Mouse (Mus musculus): ENCODE results near the gene Sytl3.

The Sytl3 gene

GRCm38 (mm10) chr17:6771661-6772489 lies 113.0 kb downstream of the Sytl3 start:
- in situ Hi-C loops (cut with MboI; ENCODE audit: unreplicated experiment in 2 of 2): loop anchor here in 1 of 2 experiments (5.0 kb wide), 1 partner anchor 120 kb away; no protein-coding TSS in a partner anchor

- in situ Hi-C loops (cut with MboI; ENCODE audit: unreplicated experiment in 2 of 2): loop anchor here in 1 of 2 experiments (5.0 kb wide), 1 partner anchor 120 kb away; no protein-coding TSS in a partner anchor
Observed at GRCm38 (mm10) chr17:6772490-6772773, 113.5 kb downstream of the Sytl3 start.

GRCm38 (mm10) chr17:6773249-6773966 lies 114.5 kb downstream of the Sytl3 start:
- in situ Hi-C loops (cut with MboI; ENCODE audit: unreplicated experiment in 2 of 2): loop anchor here in 1 of 2 experiments (5.0 kb wide), 1 partner anchor 119 kb away; no protein-coding TSS in a partner anchor

- in situ Hi-C loops (cut with MboI; ENCODE audit: unreplicated experiment in 2 of 2): loop anchor here in 1 of 2 experiments (5.0 kb wide), 1 partner anchor 117 kb away; no protein-coding TSS in a partner anchor
Observed at GRCm38 (mm10) chr17:6775221-6775620, 116.3 kb downstream of the Sytl3 start.

- in situ Hi-C loops (cut with MboI; ENCODE audit: unreplicated experiment in 2 of 2): loop anchor here in 1 of 2 experiments (5.0 kb wide), 1 partner anchor 117 kb away; no protein-coding TSS in a partner anchor
Observed at GRCm38 (mm10) chr17:6775671-6776070, 116.8 kb downstream of the Sytl3 start.

GRCm38 (mm10) chr17:6776123-6776522 lies 117.2 kb downstream of the Sytl3 start:
- in situ Hi-C loops (cut with MboI; ENCODE audit: unreplicated experiment in 2 of 2): loop anchor here in 1 of 2 experiments (5.0 kb wide), 1 partner anchor 116 kb away; no protein-coding TSS in a partner anchor

- in situ Hi-C loops (cut with MboI; ENCODE audit: unreplicated experiment in 2 of 2): loop anchor here in 1 of 2 experiments (5.0 kb wide), 1 partner anchor 116 kb away; no protein-coding TSS in a partner anchor
Observed at GRCm38 (mm10) chr17:6776576-6776975, 117.7 kb downstream of the Sytl3 start.

GRCm38 (mm10) chr17:6777061-6777460 lies 118.2 kb downstream of the Sytl3 start:
- in situ Hi-C loops (cut with MboI; ENCODE audit: unreplicated experiment in 2 of 2): loop anchor here in 1 of 2 experiments (5.0 kb wide), 1 partner anchor 115 kb away; no protein-coding TSS in a partner anchor

GRCm38 (mm10) chr17:6777629-6778331 lies 118.9 kb downstream of the Sytl3 start:
- in situ Hi-C loops (cut with MboI; ENCODE audit: unreplicated experiment in 2 of 2): loop anchor here in 1 of 2 experiments (5.0 kb wide), 1 partner anchor 115 kb away; no protein-coding TSS in a partner anchor

- in situ Hi-C loops (cut with MboI; ENCODE audit: unreplicated experiment in 2 of 2): loop anchor here in 1 of 2 experiments (5.0 kb wide), 1 partner anchor 114 kb away; no protein-coding TSS in a partner anchor
Observed at GRCm38 (mm10) chr17:6778332-6778683, 119.4 kb downstream of the Sytl3 start.

- in situ Hi-C loops (cut with MboI; ENCODE audit: unreplicated experiment in 2 of 2): loop anchor here in 1 of 2 experiments (5.0 kb wide), 1 partner anchor 113 kb away; no protein-coding TSS in a partner anchor
Observed at GRCm38 (mm10) chr17:6778771-6779509, 120.0 kb downstream of the Sytl3 start.

- in situ Hi-C loops (cut with MboI; ENCODE audit: unreplicated experiment in 2 of 2): loop anchor here in 1 of 2 experiments (5.0 kb wide), 2 partner anchors 48 to 113 kb away; no protein-coding TSS in a partner anchor
Observed at GRCm38 (mm10) chr17:6779632-6780031, 120.7 kb downstream of the Sytl3 start.

GRCm38 (mm10) chr17:6780521-6781115 lies 121.7 kb downstream of the Sytl3 start:
- in situ Hi-C loops (cut with MboI; ENCODE audit: unreplicated experiment in 2 of 2): loop anchor here in 1 of 2 experiments (5.0 kb wide), 1 partner anchor 47 kb away; no protein-coding TSS in a partner anchor

- in situ Hi-C loops (cut with MboI; ENCODE audit: unreplicated experiment in 2 of 2): loop anchor here in 1 of 2 experiments (5.0 kb wide), 1 partner anchor 46 kb away; no protein-coding TSS in a partner anchor
Observed at GRCm38 (mm10) chr17:6781273-6781672, 122.4 kb downstream of the Sytl3 start.

GRCm38 (mm10) chr17:6782033-6782526 lies 123.2 kb downstream of the Sytl3 start:
- in situ Hi-C loops (cut with MboI; ENCODE audit: unreplicated experiment in 2 of 2): loop anchor here in 1 of 2 experiments (5.0 kb wide), 1 partner anchor 45 kb away; no protein-coding TSS in a partner anchor

- in situ Hi-C loops (cut with MboI; ENCODE audit: unreplicated experiment in 2 of 2): loop anchor here in 1 of 2 experiments (5.0 kb wide), 1 partner anchor 45 kb away; no protein-coding TSS in a partner anchor
Observed at GRCm38 (mm10) chr17:6782611-6783005, 123.7 kb downstream of the Sytl3 start, which contains the start of gene Ezr. TSS of gene Ezr (minus strand) at chr17:6782784.

GRCm38 (mm10) chr17:6783006-6783661 lies 124.2 kb downstream of the Sytl3 start:
- in situ Hi-C loops (cut with MboI; ENCODE audit: unreplicated experiment in 2 of 2): loop anchor here in 1 of 2 experiments (5.0 kb wide), 1 partner anchor 44 kb away; no protein-coding TSS in a partner anchor
